Mouse (Mus musculus) cerebellum, postnatal 10 days (tissue): ENCODE data around the gene Ss18l1.

ENCODE experiments used
- DNase-seq, 2 experiments: peaks; one replicate each; pipeline ENCODE4 v3.0.0; 2021; ENCODE audit warnings: mixed read lengths in 2 of 2

The Ss18l1 gene

DNA sequence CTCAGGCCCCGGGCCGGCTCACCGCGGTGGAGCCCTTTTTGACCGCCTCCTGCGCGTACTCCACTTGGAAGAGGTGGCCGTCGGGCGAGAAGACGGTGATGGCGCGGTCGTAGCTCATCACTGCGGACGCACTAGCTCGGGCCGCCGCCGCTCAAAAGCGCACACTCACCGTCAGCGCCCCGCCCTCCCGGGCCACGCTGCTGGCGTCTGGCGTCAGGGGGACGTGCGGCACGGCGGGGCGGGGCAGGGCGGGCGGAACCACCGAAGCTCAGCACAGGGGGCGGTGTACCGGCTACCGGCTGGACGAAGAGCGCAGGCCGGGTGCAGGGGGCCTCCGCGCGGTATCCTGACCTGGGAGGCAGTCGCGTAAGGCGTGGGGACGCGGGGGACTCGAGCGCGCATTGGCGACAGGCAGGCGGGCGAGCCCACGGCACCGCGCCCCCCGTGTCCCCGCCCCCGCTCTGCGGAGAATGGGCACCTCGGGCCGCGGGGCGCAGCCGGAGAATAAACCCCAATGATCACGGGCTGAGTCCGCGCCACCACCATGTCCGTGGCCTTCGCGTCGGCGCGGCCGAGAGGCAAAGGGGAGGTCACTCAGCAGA lies at the start of gene Ss18l1, which contains the start of gene Psma7:
Gene Ss18l1, plus strand, starts transcription at position 254 of the 602 bp plus-strand sequence.
Gene Psma7, minus strand, starts transcription at position 178 of the 602 bp plus-strand sequence.
- DNase-seq: peak; percentile 96 to 97

DNA sequence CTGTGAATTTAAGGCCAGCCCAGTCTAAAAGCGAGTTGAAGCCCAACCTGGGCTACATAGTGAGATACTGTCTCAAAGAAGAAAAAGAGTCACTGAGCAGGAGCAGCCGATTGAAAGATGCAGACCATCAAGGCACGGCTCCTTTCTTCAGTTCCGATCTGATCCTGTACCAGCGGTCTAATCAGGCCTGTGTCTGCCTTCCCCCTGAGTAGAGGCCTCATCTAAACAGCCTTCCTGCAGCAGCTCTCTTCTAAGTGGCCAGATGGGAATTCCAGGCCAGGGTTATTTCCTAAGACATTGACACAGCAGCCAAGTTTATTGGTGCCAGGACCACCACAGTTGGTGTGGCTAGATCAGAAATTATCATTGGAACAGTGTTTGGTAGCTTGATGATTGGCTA lies 49.2 kb upstream of the Ss18l1 start:
- DNase-seq: no peak

DNA sequence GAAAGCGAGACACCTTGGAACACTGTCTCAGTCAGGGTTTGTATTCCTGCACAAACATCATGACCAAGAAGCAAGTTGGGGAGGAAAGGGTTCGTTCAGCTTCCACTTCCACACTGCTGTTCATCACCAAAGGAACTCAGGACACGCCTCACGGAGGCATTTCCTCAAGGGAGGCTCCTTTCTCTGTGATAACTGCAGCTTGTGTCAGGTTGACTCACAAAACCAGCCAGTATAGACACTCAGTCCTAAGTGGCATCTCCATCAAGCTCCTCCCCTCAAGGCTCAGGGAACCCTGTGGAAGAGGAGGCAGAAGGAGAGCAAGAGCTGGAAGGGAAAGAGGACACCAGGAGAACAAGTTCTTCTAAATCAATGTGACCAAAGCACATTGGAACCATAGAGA lies 43.9 kb upstream of the Ss18l1 start:
- DNase-seq: no peak

DNA sequence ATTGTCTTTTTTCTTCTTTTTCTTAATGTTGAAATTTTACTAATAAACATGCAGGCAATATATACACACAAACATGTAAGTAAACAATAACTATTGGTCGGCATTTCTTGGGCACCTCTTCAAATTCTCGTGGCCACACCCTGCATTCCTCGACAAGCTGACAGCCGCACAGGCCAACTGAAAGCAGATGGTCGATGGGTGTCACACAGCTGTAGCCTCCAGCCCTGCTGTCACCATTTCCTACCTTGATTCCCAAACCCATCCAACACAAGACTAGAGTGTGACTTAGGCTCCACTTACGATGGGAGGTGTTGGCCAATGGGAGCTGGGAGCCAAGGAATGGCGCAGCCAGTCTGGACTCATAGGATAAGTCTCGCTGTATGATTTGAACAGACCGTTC lies 40.7 kb upstream of the Ss18l1 start:
- DNase-seq: no peak

DNA sequence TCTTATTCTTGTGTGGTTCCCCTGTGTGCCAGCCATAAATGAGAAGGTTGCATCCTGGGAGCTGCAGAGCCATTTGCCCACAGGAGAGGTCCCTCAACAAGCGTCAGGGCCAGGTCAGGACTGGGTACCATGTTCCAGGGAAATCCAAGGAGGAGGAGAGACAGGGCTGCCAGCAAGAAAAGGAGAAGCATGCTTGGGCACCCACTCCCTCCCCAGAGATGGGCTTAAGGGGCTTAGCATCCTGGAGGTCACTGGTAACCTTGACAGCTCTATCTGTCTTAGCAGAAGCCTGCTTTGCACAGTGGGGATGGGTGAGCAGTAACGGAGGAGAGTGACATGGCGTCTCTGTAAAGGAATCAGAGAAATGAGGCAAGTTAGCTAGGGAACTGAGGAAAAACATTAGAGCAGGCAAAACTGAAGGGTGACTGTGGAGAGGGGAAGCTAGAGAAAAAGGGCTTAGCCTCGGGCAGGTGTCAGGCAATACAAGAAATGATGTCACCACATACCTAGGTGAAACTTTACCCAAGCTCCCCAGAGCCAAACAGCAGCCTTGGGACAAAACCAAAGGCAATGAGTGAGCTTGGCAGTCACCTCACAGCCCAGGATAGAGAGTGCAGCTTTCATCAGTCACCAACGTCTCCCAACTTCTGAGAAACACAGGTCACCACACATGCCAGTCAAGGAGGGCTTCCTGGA lies 36.5 kb upstream of the Ss18l1 start:
- DNase-seq: no peak

DNA sequence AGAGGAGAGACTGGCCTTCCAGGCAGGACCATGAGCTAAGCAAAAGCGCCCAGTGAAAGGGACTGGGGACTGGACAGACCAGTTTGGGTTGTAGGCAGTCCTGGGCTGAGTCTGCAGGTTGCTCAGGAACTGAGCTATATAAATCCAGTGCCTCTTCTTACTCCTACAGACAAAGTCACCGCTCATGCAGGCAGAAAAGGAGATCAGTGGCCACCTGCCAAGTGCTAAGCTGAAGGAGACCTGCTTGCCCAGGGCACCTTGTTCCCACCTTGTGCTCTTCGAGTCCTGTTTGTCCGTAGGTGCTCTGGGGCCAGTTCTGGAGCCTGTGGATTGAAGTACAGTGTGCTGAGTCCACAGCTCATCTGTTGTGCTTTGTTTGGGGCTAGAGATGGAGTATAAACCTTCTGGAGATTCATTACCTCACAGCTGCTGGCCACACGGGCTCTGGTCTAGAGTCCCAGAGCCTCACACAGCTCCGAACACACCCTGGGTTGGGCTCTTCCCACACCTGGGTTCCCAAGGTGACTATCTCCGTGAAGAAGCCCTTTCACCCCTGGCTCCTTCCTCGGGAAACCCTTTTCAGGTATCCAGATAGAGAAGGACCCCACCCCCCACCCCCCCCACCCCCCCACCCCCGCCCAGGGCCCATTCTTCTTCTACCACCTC lies 35.8 kb upstream of the Ss18l1 start:
- no peak for DNase-seq

DNA sequence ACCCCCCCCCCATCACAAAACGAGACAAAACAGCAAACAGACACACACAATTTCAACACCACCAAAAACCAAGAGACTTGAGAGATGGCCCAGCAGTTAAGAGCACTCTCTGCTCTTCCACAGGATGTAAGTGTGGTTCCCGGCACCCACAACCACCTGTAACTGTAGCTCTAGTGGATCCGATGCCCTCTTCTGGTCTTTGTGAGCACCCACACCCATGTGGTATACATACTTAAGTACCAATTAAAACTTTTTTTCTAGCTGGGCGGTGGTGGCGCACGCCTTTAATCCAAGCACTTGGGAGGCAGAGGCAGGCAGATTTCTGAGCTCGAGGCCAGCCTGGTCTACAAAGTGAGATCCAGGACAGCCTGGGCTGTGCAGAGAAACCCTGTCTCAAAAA lies 31.6 kb upstream of the Ss18l1 start:
- no peak for DNase-seq

DNA sequence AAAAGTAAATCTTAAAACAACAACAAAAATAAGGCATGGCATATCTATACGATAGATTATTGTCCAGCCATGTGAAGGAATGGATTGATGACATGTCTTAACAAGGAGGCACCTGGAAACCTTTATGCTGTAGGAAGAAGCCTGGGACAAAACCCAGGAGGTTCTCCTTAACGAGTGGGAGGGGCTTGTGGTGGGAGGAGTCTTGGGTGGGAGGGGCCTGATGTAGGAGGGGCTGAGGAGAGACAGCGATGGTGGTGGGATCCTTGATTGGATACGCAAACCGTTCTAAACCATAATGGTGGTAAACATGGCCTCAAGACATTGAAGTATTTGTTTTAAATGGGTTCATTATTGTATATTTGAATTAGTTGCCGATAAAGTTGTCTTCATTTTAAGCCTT lies 30.9 kb upstream of the Ss18l1 start:
- no peak for DNase-seq

DNA sequence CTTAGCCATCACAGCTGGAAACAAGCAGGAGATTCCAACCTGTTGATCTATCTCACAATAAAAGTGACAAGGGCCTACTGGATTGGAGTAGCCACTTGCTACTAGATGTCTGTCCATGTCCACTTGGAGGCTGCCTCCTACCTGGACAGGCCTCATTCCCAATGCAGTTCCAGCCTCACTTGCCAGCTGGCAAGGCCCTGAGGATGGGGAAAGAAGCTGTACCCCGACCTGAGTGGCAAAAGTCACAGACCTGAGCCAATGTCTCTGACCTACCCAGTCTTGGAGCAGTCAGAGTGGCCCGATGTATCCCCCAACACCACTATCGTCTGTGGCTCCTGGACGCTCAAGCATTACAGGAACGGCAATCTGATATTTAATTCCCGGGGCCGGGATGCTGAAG lies 28.6 kb upstream of the Ss18l1 start:
- no peak for DNase-seq

DNA sequence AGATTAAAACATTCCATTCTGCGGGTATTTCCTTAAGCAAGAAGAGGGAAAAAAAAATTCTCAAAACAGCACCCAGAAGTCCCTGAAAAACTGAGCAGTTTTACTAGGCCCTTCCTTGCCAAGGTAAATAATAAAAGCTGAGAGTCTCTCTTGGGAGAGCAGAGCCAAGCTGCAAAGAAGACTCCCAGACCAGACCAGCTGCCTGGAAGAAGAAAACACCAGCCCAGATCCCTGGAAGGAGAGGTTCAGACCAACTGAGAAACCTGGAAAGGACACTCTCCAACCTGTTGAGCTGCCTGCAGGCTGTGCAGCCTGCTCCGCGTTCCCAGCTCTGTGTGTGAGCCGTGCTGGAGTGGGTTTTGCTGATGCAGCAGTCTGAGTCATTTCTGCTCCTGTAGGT lies 24.7 kb upstream of the Ss18l1 start:
- no peak for DNase-seq

DNA sequence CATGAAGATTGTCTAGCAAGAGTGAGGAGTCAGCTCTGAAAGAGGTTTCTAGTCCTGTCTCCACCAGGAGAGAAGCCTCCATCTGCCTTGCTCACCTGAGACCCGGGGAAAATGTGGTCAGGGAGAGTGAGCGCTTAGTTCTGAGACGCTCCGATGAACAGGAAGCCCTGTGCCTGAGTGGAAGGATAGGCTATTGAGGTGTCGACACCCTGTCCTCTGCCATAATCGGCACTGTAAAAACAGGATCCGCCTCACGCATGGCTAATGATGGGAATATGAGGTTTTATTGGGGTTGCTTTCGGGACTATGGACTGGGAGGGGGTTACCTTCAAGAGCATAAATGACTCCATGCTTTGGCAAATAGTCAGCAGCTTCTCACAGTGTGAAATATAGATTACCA lies 23.7 kb upstream of the Ss18l1 start:
- no peak for DNase-seq

DNA sequence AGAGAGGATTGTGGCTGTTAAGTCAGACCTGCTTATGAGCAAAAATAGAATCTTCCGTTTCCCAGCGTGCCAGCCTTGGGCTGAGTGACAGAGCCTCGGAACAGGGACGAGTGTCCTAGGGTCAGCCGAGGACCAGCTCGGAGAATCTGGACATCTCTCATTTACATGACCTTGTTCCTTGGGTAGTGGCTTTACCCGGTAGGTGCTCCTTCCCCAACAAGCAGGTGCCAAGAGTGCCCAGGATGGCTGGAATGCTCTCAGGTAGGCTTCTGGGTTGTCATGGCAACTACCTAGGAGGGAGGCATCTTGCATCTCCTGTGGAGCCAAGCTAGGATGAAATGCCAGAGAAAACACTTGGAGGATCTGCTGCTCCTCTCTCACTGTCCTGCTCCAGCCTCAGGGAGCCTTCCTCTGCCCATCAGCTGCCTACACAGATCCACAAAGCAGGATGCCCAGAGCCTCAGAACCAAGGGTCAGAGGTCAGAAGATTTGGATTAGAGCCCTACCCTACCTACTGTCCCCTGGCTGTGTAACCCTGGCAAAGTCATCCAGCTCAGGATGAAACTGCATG lies 22.1 kb upstream of the Ss18l1 start:
- peak; percentile 69 to 76 for DNase-seq

DNA sequence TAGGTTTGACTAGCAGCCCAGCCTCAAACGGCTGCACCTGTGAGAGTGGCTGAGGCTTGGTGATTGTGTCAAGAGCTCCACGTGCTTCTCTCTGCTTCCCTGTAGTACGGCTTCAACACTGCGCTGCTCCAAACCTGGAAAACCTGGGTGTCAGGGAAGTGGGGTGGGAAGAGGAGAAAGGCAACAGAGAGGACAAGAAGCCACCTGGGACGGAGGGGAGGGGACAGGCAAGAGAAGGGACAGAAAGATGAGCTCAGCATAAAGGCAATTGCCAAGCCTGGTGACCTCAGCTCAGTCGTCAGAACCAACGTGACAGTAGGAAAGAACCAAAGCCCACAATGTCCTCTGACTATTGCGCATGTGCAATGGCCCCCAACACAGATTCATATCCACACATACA lies 21.4 kb upstream of the Ss18l1 start:
- peak; percentile 26 to 44 for DNase-seq

DNA sequence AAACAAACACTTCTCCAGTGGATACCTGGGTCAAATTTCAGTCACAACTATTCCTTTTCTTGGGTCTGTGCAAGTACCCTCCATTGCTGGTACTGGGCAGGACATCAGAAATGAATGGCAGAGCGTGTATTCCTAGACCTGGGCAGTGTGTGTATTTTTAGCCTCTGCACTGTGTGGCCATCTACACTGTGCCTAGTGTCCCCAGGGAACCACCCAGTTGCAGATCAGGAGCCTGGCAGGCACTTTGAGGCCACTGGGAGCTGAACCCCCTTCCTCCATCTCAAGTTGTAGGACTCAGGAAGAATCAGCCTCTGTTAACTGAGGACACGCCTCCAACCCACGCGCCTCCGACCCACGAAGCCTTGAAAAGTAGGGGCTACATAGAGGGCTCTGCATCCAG lies 19.6 kb upstream of the Ss18l1 start:
- DNase-seq: no peak

DNA sequence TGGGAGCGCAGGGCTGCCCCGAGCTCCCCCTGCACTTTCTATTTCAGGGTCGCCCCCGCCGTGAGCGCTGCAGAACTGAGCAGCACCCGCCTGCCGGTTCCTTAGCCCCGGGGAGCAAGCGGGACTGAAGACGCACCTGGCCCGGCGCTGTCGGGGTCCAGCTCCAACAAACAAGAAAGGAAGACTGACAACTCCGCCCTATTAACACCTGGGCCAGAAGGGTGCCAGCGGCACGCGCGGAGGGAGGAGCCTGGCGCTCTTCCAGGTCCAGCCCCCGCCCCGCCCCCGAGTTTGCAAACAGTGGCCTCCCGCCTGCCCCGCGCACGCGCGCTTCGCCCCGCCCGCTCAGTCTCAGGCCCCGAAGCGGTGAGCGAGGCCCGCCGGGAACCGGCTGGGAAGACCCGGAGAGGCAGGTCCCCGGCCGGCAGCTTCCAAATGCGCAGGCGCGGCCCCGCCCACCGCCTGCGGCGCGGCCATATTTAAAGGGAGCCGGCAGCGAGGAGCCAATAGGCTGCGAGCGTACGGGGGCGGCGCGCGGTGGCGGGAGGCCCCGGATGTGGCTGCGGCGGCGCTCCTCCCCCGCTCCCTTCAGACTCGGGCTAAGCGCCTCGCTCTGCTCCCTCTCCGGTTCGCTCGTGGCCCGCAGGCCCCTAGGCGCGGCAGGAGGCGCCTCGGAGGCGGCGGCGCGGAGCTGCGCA lies 17.8 kb upstream of the Ss18l1 start, which contains the start of gene Lsm14b:
Gene Lsm14b, plus strand, starts transcription at position 587 of the 698 bp plus-strand sequence.
- DNase-seq: peak; percentile 98 to 99

DNA sequence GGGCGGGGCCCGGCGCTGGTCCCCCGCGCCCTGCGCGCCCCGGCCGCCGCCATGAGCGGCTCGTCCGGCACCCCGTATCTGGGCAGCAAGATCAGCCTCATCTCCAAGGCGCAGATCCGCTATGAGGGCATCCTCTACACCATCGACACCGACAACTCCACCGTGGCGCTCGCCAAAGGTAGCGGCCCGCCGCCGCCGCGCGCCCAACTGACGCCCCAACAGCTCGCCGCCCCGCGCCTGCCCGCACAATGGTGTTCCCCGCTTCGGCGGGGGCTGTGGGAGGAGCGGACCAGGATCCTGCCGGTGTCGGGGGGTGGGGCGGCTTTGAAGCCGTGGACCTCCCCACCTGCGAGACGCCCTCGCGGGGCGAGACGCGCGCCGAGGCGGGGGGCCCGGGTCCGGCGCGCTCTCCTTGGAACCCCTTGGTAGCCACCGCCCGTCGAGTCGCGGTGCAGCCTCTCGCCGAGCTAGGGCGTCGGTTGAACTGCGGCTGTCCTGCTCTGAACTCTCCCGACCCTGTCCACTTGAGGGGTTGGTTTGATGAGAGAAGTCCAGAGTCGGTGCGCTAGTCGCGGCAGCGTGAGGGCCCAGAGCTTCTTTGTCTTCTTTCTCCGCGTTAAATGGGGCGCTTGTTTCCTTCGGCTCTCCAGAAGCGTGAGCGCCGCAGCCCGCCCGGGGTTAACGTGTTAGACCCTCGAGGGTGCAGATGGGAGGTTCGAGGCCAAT lies 17.0 kb upstream of the Ss18l1 start:
- peak; percentile 74 for DNase-seq

DNA sequence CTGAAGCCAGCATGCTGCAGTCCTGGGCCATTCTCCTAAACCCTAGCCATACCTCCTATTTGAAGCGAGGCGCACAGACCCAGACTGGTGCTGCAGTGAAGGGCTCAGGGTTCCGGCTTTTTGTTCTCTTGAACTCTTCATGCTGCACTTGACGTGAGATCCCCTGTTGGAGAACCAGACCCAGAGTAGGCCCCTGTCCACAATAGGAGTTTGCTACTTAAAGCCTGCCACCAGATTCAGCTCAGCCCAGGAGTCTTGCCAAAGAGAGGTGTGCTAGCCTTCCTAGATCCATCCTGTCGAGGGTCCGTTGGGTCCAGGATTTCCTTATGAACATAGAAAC lies 16.5 kb upstream of the Ss18l1 start:
- peak in 1 of 2 experiments; percentile 37 for DNase-seq

DNA sequence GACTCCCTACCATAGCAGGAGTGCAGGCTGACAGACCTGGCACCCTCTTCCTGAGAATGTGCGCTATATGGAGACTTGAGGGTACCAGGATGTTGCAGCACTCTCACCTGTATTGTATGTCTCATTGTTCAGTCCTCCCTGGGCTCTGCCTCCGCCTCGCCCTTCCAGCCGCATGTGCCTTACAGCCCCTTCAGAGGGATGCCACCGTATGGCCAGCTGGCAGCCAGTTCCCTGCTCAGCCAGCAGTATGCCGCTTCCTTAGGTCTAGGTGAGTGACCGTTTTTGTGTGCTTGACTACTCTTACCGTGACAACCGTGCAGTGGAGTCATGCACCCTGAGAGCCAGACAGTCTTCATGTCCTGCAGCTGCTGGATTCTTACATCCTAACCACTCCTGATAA lies 14.5 kb upstream of the Ss18l1 start:
- DNase-seq: peak; percentile 47 to 55

DNA sequence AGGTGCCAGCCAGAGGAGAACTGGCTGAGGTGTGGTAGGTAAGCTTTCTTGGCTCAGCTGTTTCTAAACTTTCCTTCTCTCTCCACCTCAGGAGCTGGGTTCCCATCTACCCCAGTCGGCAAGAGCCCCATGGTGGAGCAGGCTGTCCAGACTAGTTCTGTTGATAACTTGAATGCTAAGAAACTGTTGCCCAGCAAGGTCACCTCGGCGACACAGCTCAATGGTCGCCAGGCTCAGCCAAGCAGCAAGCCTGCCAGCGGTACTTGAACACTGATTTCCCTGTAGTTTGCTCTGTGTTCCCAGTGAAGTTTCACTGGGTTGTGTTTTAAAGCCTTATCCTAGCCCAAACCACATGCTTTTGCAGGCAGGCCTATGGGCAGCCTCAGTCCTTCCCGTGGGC lies 11.0 kb upstream of the Ss18l1 start:
- DNase-seq: no peak

DNA sequence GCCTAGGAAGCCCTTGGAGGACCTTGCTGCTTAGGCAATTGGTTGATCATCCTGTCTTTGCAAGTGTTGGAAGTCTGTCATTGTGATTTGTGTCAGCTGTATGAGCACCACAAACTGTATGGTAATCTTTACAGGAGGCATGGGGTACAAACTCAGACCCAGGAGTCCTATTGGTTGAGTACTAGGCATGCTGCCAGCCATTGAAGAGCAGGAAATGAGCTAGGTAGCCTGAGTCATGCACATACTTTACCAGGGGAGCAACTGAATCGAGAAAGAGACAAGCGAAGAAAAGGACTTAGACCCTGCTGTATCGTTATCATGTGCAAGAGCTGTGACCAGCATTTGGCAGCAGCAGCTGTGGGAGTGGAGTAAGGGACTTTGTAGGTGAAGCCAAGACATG lies 9.4 kb upstream of the Ss18l1 start:
- DNase-seq: no peak

DNA sequence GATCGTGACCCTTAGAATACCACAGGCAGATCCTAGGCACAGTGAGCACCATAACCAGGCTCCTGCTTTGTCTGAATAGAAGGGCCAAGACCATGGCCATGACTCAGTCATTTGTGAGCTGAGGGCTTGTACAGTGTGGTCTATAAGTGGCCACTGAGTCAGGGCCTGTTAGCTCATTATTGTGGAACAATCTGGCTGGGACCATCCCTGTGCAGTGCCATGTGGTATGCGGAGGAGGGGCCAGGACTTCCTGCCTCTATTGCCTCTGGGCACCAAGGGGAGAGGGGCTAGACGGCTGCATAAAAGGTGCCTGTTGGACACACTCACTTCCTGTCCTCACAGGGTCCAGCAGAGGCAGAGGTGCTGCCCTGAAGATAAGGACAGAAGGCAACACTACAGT lies 8.4 kb upstream of the Ss18l1 start:
- no peak for DNase-seq

DNA sequence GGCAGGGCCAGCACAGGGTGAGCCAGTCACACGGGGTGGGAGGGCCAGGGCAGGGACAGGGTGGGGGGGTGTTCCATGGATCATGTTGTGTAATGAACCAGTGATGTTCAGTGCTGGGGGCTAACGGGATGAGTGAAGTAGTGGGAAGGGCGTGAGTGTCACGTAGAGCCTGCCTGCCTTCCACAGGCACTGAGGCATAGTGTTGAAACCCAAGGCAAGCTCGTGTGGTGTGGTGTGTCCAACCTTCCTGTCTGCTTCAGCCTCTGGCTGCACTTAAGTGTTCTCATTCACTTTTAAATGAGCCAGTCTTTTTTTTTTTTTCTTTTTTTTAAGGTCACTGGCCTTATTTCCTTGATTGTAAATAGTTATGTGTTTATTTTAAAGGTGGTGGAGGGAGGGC lies 7.6 kb upstream of the Ss18l1 start:
- no peak for DNase-seq

DNA sequence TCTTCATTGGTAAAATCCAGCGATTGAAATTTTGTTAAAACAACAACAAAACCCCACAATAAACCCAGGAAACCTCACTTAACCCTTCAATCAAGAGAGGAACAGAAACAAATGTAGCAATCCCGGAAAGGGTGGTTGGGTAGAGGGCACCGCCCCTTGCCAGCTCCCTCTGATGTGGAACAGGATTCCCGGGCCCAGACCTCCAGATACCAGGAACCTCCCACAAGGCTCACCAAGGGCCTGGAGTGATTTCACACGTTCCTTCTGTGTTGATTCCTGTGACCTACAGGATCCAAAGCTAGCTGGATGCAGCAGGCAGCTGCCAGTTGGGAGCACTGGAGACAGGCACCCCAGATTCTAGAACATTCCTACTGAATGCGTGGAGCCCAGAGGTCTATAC lies 1.9 kb upstream of the Ss18l1 start:
- DNase-seq: no peak
